Mouse (Mus musculus) 3T3-L1 (cell line): ENCODE measurements at regions not wholly inside any gene's neighbourhood (a gene's known extent, or its start where the extent isn't known, plus 50 kb on each side); places are given as distances from the start of the nearest gene placed in this dataset.
"Not testable (repeated sequence)": the region's sequence is repeated elsewhere in the genome, so short reads cannot be mapped to it uniquely, and the experiment has no call there.

Experiments
- DNase-seq: peaks from one replicate; pipeline ENCODE4 v3.0.0-alpha.2; 2015; ENCODE audit warnings: low read depth, low spot score

DNA sequence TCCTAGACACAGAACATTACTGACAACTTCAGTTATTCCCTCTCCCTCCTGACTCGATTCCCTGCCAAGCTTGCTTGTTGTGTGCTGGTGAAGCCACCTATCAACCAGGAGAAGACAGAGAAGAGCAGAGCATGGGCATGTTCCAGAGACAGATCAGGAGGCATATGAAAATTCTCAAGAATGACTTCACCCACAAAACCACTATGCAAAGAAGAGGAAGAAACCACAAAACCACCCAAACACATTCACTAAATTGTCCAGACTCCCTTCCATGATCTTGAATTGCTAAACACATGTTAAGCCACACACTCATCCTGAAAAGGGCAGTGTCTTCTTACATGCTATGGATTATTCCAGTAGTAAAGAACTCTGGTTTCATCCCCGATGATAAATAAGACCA, 284.8 kb upstream of the Tex13c3 start:
- DNase-seq: no peak

DNA sequence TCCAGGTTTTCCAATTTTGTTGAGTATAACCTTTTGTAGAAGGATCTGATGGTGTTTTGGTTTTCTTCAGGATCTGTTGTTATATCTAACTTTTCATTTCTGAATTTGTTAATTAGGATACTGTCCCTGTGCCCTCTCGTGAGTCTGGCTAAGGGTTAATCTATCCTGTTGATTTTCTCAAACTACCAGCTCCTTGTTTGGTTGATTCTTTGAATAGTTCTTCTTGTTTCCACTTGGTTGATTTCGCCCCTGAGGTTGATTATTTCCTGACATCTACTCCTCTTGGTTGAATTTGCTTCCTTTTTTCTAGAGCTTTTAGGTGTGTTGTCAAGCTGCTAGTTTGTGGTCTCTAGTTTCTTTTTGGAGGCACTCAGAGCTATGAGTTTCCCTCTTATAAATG, 270.4 kb upstream of the Tex13c3 start:
- DNase-seq: not testable (repeated sequence)

DNA sequence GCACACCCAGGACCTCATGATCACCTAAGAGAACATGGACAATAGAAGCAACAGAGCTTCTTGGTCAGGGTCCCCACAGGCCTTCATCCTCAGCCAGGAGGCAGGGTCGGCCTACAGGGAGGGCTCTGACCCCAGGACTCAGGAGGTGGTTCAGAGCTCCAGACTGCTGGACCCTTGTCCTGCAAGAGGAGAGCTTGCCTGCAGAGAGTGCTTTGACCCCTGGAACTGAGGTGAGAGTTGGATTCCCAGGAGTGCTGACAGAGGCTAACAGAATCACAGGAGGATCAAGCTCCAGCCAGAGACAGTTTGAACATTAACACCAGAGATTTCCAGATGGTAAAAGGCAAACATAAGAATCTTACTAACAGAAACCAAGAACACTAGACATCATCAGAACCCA, 227.9 kb upstream of the Tex13c3 start:
- not testable (repeated sequence) for DNase-seq

DNA sequence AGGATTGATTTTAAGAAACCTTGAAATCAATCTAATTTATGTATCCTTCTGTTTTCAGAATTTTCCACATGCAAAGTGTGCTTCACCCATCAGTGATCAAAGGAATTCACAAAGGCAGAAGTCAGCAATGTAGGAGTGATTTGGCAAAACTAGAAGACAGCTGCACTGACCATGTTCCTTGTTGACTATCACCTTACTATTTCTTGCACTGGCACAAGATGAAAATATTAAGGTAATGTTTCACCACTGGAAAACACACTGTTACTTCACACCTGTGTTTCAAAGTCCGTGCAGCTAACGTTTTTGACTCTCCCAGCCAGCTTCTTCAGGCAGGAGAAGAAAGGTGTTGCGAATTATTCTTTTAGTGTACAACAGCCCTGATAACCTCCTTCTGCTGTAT, 221.4 kb upstream of the Tex13c3 start:
- DNase-seq: no peak

DNA sequence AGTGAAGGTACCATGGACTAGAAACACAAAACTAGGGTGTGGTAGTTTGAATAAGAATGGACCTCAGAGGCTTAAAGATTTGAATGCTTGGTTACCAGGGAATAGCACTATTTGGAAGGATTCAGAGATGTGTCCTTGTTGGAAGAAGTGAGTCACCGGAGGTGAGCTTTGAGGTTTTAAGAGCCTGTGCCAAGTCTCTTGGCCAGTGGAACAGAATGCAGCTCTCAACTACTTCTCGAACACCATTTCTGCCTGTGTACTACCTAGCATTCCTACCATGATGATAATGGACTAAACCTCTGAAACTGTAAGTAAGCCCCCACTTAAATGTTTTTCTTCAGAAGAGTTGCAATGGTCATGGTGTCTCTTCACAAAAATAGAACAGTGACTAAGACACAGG, 219.2 kb upstream of the Tex13c3 start:
- peak; percentile 4 for DNase-seq

DNA sequence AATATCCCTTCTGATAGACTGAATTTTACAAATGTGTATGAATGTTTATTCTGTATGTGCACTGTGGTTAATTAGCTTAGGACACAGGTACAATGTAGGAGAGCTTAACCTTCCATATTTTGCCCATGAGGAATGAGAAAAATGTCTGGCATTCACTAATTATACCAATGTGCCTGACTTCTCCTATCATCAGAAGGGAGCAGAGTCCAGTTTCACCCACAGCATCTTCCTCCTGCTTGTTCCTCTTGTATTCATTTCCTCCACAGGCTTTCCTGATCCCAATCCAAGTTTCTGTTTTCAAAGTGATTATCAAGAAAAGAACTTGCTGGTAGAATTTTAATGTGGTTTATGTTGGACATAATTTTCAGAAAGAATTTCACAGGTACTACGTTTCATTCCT, 206.4 kb upstream of the Tex13c3 start:
- no peak for DNase-seq
